Mouse (Mus musculus) liver, embryonic 15.5 days (tissue): Measurements from ENCODE around the gene Rab14. TPM values are rescaled to one million over a fixed set of nuclear protein-coding genes. Genes with fewer than 3 reads are reported as not detected.

Experiments
- ATAC-seq: fragments of 200-750 bp; cut with Nextera tagmentation; 2 replicates; pipeline ENCODE4 v1.8.0; 2017; ENCODE audit warnings: moderate number of reproducible peaks, mild to moderate bottlenecking, moderate library complexity; ENCODE audit not compliant: insufficient read depth
- H3K27ac ChIP-seq: fragments of 300-500 bp; sonication (generic); replicated peaks from 2 replicates; pipeline ENCODE4 v1.5.1; 2015; ENCODE audit warnings: mild to moderate bottlenecking, inconsistent platforms
- H3K27me3 ChIP-seq: fragments of 300-500 bp; sonication (generic); 2 replicates; pipeline ENCODE4 v1.6.1; 2015; ENCODE audit warnings: mild to moderate bottlenecking, inconsistent platforms
- H3K36me3 ChIP-seq: fragments of 300-500 bp; sonication (generic); replicated peaks from 2 replicates; pipeline ENCODE4 v1.6.1; 2015; ENCODE audit warnings: moderate library complexity, mild to moderate bottlenecking, inconsistent platforms
- H3K4me1 ChIP-seq: fragments of 300-500 bp; sonication (generic); replicated peaks from 2 replicates; pipeline ENCODE4 v1.6.1; 2015; ENCODE audit warnings: inconsistent platforms
- H3K4me2 ChIP-seq: fragments of 300-500 bp; sonication (generic); 2 replicates; pipeline ENCODE4 v1.6.1; 2015; ENCODE audit warnings: moderate library complexity, mild to moderate bottlenecking, inconsistent platforms
- H3K4me3 ChIP-seq: fragments of 300-500 bp; sonication (generic); replicated peaks from 2 replicates; pipeline ENCODE4 v1.5.1; 2015; ENCODE audit warnings: mild to moderate bottlenecking, inconsistent platforms
- H3K9ac ChIP-seq: fragments of 300-500 bp; sonication (generic); 2 replicates; pipeline ENCODE4 v1.6.1; 2015; ENCODE audit warnings: moderate library complexity, mild to moderate bottlenecking, inconsistent platforms
- H3K9me3 ChIP-seq: fragments of 300-500 bp; sonication (generic); replicated peaks from 2 replicates; pipeline ENCODE4 v1.6.1; 2016; ENCODE audit warnings: inconsistent platforms
- WGBS: fragments of 180-500 bp; shearing (Covaris S2); methylation state at CpG from one replicate; pipeline ENCODE4 v1.1.7; 2015; ENCODE audit warnings: mixed read lengths; ENCODE audit not compliant: insufficient replicate concordance; 5-methylcytosine and 5-hydroxymethylcytosine counted together
- polyA plus RNA-seq: library from polyadenylated mRNA; unstranded; fragments of >200 nt; fragmentation: Nextera tagmentation; extraction: Ambion mirVana; gene quantifications from 2 replicates; pipeline ENCODE4 v1.2.1, GENCODE M21; 2015

The Rab14 gene
- polyA plus RNA-seq, 1 experiment from 2014 or later, result 111 TPM

DNA sequence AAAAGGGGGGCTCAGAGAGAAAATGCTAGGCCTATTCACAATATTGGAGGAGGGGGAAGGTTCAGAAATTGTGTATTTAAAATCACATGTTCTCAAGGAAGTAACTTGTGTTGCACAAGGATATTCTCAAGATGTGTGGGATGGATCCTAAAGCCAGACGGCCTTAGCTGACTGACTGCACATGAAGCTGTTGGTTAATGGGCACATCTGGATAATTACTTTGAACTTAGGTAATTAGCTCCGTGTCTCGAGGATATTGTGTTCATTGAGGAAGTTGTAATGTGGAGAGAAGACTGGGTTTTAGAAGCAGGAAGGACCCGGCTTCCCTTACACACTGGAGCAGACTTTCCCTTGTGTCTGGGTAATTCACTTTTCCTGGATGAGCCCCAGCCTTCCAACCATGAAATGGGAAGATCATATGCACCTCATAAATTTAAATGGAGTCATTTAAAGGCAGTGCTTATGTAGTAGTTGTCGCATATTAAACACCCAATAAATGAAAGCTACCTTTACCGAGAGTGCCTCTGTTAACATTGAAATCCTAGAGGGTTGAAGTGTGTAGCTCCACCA, 22.0 kb upstream of the Rab14 start:
- Histone ChIP-seq H3K9me3 (no peaks in the 10 kb centered on the region), H3K36me3 (no peaks in the 10 kb centered on the region), H3K9ac (no peak overlapping the region), H3K4me2 (no peak overlapping the region), H3K4me3 (no peak overlapping the region), H3K4me1 (no peaks in the 10 kb centered on the region), H3K27ac (no peak overlapping the region), H3K27me3 (no peaks in the 10 kb centered on the region)
- WGBS, result 40% methylated on average over 6 of the region's 6 CpGs
- no peak for ATAC-seq

DNA sequence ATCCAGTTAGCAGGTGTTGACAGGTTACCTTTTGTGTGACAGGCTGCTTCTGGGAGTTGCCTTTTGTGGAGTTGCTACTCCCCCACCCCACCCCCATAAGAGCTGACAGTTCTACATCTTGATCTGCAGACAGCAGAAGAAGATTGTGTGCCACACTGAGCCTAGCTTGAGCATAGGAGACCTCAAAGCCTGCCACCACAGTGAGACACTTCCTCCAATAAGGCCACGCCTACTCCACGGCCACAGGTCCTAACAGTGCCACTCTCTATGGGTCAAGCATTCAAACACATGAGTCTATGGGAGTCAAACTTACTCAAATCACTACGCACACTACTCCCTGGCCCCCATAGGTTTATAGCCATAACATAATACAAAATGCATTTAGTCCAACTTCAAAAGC, 17.8 kb upstream of the Rab14 start:
- Histone ChIP-seq H3K9me3 (no peaks in the 10 kb centered on the region), H3K4me2 (no peak overlapping the region), H3K4me1 (peaks cover 12% of the 10 kb centered on the region), H3K27me3 (peaks cover 12% of the 10 kb centered on the region; the same call in 1 of the 2 replicates), H3K4me3 (no peak overlapping the region), H3K36me3 (no peaks in the 10 kb centered on the region), H3K9ac (no peak overlapping the region), H3K27ac (no peak overlapping the region)
- whole genome bisulfite sequencing, result 65% methylated on average over 3 of the region's 3 CpGs
- ATAC-seq, result no peak

DNA sequence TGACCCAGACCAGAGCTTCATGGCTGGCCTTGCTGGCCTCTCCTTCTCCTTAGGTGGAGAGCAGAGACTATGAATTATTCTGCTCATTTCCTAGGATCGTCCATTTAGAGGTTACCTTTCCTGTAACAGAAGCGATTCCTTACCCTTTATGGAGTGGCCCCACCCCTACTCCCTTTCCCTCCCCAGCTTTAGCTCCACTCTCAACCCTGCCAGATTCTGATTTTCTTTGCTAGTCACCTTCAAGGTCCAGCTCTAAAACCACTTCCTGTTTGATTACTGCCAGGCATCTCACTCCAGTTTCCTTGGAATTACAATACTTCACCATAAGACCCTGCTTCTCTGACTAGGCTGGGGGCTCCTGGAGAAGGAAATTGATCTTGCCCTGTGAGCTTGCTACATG, 15.8 kb upstream of the Rab14 start:
- H3K27ac ChIP-seq, result no peak overlapping the region
- no peaks in the 10 kb centered on the region for H3K36me3 ChIP-seq
- peaks cover 20% of the 10 kb centered on the region for H3K4me1 ChIP-seq
- peaks cover 12% of the 10 kb centered on the region; the same call in 1 of the 2 replicates for H3K27me3 ChIP-seq
- no peak overlapping the region for H3K4me3 ChIP-seq
- H3K4me2 ChIP-seq, result no peak overlapping the region
- H3K9me3 ChIP-seq, result no peaks in the 10 kb centered on the region
- 46% methylated on average over 2 of the region's 2 CpGs for WGBS
- no peak for ATAC-seq
- H3K9ac ChIP-seq, result no peak overlapping the region

DNA sequence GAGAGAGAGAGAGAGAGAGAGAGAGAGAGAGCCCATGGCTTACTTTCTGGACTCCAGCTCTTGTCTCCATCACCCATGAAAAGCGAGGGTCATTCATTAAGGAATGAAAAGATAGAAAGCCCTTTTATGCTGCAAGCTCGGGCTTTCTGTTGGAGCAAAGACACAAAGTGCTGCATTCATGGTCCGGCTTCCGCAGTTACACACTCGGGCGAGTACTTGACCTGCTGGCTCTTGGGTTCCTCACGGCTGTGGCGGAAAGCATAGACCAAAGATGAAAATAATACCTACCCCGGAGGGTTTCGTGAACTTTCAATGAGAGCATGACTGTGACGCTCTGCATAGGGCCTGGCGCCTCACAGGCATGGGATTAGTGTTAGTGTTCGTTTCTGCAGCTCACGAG, 14.4 kb upstream of the Rab14 start:
- Histone ChIP-seq H3K27me3 (peaks cover 12% of the 10 kb centered on the region; the same call in 1 of the 2 replicates), H3K4me2 (no peak overlapping the region), H3K9me3 (no peaks in the 10 kb centered on the region), H3K27ac (no peak overlapping the region), H3K4me3 (no peak overlapping the region), H3K36me3 (no peaks in the 10 kb centered on the region), H3K4me1 (peaks cover 20% of the 10 kb centered on the region), H3K9ac (no peak overlapping the region)
- ATAC-seq, result no peak
- WGBS, result 76% methylated on average over 14 of the region's 14 CpGs

DNA sequence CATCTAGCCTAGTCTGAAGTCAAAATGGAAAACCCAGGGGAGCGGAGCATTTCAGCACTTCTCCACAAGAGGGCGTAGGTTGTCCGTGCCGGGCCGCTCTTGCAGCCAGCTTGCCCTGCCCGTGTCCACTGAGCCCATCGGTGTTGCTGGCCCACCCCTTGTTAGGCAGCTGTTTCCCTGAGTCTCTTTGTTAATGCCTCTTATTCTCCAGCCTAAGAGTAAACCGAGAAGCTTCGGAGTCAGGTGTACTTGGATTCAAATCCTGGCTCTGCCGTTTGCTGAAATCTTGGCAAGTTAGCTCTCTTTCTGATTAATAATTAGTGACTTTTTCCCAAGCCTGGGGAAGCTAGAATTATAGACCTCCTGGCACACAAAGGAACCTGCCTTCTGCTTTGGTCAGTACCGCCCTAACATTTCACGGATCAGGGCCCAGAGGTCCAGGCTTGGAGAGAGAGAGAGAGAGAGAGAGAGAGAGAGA, 14.0 kb upstream of the Rab14 start:
- Histone ChIP-seq H3K36me3 (no peaks in the 10 kb centered on the region), H3K4me2 (peak overlapping the region; percentile 27), H3K27me3 (peaks cover 12% of the 10 kb centered on the region; the same call in 1 of the 2 replicates), H3K4me3 (no peak overlapping the region), H3K27ac (no peak overlapping the region), H3K4me1 (peaks cover 20% of the 10 kb centered on the region), H3K9me3 (no peaks in the 10 kb centered on the region), H3K9ac (no peak overlapping the region)
- ATAC-seq, result no peak
- WGBS, result 11% methylated on average over 12 of the region's 12 CpGs

DNA sequence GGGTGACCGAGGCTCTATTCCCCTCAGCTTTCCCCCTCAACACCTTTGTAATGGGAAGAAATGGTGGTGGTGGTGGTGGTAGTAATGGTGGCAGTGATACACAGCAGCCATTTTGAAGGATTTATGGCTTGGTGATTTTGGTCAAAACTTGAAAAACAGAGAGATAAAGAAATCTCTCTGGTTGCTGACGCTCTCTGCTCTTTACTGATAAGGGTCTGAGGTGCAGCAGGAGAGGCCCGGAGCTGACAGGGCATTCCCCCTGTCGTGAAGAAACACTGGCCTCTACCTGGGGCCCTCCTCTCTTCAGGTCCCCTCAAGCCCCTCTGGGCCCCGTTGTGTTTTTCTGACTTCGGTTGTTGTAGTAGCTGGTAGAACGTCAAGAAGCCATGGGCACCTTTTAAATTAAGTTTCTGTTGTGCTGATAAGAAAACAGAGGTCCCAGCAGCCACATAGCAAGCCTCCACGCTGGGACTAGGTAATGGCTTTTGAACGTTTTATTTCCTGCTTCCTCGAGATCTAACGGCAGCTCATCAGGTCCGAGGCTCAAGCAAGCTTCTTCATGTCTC, 12.5 kb upstream of the Rab14 start:
- Histone ChIP-seq H3K27ac (no peak overlapping the region), H3K4me2 (peak overlapping the region; percentile 35)
- peak; percentile 60; the same call in 1 of the 2 replicates for ATAC-seq

DNA sequence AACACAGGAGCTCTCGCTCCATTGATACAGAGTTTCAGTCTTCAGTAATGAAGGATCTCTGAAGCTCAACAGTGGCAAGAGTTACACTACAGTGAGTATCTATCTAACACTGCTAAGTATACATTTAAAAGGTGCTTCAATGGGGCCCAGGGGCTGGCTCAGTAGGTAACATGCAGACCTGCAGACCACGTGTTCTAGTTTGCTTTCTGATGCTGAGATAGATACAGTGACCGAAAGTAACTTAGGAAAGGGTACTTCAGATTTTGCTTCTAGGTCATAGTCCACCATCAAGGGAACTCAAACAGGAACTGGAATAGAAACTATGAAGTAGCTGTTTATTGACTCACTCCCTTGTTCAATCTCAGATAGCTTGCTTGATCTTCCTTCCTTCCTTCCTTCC, 10.8 kb upstream of the Rab14 start:
- no peak overlapping the region for H3K4me3 ChIP-seq
- peaks cover 12% of the 10 kb centered on the region; the same call in 1 of the 2 replicates for H3K27me3 ChIP-seq
- no peak overlapping the region for H3K9ac ChIP-seq
- H3K9me3 ChIP-seq, result no peaks in the 10 kb centered on the region
- no peak overlapping the region for H3K27ac ChIP-seq
- no peaks in the 10 kb centered on the region for H3K36me3 ChIP-seq
- H3K4me2 ChIP-seq, result no peak overlapping the region
- H3K4me1 ChIP-seq, result peaks cover 20% of the 10 kb centered on the region
- ATAC-seq, result no peak
- WGBS, result 58% methylated on average over 3 of the region's 3 CpGs

More for the DNA sequence above, 12.5 kb upstream of the Rab14 start:
- Histone ChIP-seq H3K36me3 (no peaks in the 10 kb centered on the region), H3K9me3 (no peaks in the 10 kb centered on the region), H3K4me1 (peaks cover 20% of the 10 kb centered on the region), H3K9ac (no peak overlapping the region), H3K27me3 (peaks cover 12% of the 10 kb centered on the region; the same call in 1 of the 2 replicates), H3K4me3 (no peak overlapping the region)
- WGBS, result 22% methylated on average over 12 of the region's 12 CpGs

DNA sequence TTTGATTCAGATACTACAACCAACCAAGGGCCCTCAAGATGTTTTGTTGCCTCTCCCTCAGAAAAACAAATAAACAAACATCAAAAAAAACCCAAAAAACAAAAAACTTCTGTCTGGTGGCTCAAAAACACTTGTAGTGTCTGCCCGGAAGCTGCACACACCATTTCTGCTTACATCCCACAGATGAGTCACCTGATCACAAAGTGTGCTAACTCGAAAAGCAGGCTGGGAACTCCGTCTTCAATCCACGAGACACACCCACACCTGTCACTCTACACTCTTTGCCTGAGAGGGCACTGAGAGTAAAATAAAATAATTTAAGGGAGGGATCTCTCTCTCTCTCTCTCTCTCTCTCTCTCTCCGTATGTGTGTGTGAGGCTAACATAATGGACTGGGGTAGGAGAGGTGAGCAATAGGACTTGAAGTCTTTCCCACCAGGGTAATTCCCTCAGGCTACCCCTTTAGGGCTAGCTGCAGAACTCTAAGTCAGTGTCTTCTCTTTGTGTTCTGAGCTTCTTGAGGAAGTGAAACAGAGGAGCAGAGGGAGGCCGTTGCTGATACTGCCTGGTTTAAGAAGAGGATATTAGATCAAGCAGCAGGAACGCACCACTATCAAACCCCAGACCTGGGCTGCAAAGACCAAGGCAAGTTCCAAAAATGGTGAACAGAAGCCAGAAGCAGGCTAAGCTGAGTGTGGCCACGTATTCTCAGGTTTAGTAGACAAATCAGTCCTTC, 8.2 kb upstream of the Rab14 start:
- WGBS, result 31% methylated on average over 8 of the region's 8 CpGs
- H3K9me3 ChIP-seq, result no peaks in the 10 kb centered on the region
- H3K27me3 ChIP-seq, result peaks cover 9% of the 10 kb centered on the region; the same call in 1 of the 2 replicates
- no peak overlapping the region for H3K4me2 ChIP-seq
- no peak overlapping the region for H3K4me3 ChIP-seq
- peaks cover 11% of the 10 kb centered on the region for H3K4me1 ChIP-seq
- H3K36me3 ChIP-seq, result no peaks in the 10 kb centered on the region
- H3K9ac ChIP-seq, result no peak overlapping the region
- H3K27ac ChIP-seq, result no peak overlapping the region
- ATAC-seq, result no peak

DNA sequence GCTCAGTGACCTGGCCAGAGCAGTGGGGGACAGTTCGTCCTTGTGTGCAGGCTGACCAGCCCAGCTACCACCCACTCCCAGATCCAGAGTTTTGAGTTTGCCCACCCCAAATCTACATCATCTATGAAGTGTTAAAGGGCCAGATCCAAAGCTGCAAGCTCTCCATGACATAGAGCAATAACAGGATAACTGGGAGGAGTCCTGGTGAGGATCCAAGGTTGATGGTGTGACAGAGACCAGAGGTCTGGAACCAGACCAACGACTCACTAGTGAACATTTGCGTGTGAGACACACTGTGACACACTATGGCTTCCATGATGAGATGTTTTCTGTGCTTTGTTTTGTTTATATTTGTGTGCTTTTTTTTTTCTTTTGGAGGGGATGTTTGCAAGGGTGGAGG, 7.1 kb upstream of the Rab14 start:
- ATAC-seq, result no peak
- WGBS, result 63% methylated on average over 3 of the region's 3 CpGs
- Histone ChIP-seq H3K27me3 (0 out of 2 replicates have a peak, but pooled peaks cover 6% of the 10 kb centered on the region), H3K9ac (no peak overlapping the region), H3K36me3 (no peaks in the 10 kb centered on the region), H3K9me3 (no peaks in the 10 kb centered on the region), H3K27ac (no peak overlapping the region), H3K4me2 (no peak overlapping the region), H3K4me3 (no peak overlapping the region), H3K4me1 (peaks cover 1% of the 10 kb centered on the region)

DNA sequence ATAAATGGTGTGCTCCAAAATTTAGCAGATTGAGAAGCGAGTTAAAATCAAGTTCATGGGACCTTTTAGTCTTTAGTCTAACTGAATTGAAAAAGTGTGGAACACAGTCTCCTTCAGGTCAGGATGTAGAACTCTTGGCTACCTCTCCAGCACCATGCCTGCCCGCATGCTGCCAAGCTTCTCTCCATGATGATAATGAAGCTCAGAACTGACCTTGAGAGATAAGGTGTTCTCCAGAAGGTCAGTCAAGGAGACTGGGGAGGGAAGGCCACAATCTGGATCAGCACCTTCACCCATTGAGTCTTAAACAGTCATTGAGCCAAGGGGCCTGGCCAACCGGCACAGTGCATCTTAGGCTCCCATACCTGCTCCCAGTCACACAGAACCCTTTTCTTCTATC, 5.8 kb upstream of the Rab14 start:
- Histone ChIP-seq H3K27ac (no peak overlapping the region), H3K27me3 (0 out of 2 replicates have a peak, but pooled peaks cover 6% of the 10 kb centered on the region), H3K4me2 (no peak overlapping the region), H3K36me3 (no peaks in the 10 kb centered on the region), H3K4me3 (no peak overlapping the region), H3K9me3 (no peaks in the 10 kb centered on the region), H3K4me1 (peaks cover 3% of the 10 kb centered on the region), H3K9ac (no peak overlapping the region)
- 52% methylated on average over 3 of the region's 3 CpGs for WGBS
- ATAC-seq, result no peak

DNA sequence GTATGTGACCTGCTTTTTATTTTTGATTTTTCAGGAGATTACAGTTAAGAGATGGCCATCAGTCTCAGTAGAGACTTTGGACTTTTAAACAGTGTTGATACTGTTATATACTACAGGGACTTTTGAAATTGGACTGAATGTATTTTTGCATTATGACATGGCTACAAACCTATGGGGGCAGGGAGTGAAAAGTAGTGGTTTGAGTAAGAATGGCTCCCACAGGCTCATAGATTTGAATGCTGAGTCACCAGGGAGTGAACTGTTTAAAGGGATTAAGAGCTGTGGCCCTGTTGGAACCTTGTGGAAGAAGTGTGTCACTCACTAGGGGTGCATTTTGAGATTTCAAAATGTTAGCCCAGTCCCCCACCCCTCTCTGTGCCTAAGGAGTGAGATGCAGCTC, 2.8 kb upstream of the Rab14 start:
- Histone ChIP-seq H3K4me1 (peaks cover 16% of the 10 kb centered on the region), H3K4me3 (no peak overlapping the region), H3K9me3 (no peaks in the 10 kb centered on the region), H3K27ac (no peak overlapping the region), H3K36me3 (no peaks in the 10 kb centered on the region), H3K27me3 (0 out of 2 replicates have a peak, but pooled peaks cover 6% of the 10 kb centered on the region), H3K9ac (no peak overlapping the region), H3K4me2 (no peak overlapping the region)
- no peak for ATAC-seq
